Mouse (Mus musculus): Measurements from ENCODE around the gene Mettl1.
A peak's percentile ranks its signal among the peaks of the same experiment; 100 is the strongest.

DNA sequence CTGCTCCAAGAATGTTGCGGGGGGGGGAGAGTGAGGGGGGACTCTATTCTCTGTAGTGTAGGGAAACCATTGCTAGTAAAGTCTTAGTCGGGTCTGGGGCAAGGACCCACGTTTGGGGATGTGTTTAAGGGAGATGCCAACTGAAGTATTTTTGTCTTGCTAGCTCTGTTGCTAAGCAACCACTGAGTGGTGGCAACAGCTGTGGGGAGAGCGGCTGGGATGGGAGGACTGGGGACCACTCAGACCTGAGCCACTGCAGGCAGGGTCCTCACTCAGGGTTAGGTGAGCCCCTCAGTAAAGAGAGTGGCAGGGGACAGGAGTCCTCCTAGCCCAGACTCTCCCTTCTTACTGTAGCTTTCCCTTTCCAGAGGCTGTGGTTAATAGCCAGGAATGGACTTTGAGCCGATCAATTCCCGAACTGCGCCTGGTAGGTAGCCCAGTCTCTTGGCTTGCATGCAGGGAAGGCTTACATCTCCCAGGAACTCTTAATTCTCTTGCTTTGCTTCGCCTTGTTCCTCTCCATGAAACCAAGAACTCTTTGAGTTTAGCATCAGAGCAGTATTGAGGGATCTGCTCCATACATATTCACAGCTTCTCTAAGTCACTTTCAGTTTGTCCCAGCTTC, 40.9 kb downstream of the Mettl1 start:
- TF ChIP-seq CTCF (IDR thresholded peaks at IDR 0.05; ENCODE audit: control insufficient read depth, insufficient read depth, insufficient read length) (no peak), USF1 (IDR thresholded peaks at IDR 0.05; ENCODE audit: low read depth) (no peak), FOSL1 (IDR thresholded peaks at IDR 0.05; ENCODE audit: insufficient read depth, low read length, poor library complexity, severe bottlenecking) (no peak), MYOG (IDR thresholded peaks at IDR 0.05; ENCODE audit: control insufficient read depth, extremely low read depth, insufficient read length) (no peak), CEBPB (IDR thresholded peaks at IDR 0.05; ENCODE audit: low read depth) (no peak), MYOD1 (IDR thresholded peaks at IDR 0.05; ENCODE audit: control insufficient read depth, insufficient read length, low read depth) (peak; percentile 94)
